Mouse (Mus musculus): ENCODE measurements at regions not wholly inside any gene's neighbourhood (a gene's known extent, or its start where the extent isn't known, plus 50 kb on each side); places are given as distances from the start of the nearest gene placed in this dataset.
A peak's percentile ranks its signal among the peaks of the same experiment; 100 is the strongest.

DNA sequence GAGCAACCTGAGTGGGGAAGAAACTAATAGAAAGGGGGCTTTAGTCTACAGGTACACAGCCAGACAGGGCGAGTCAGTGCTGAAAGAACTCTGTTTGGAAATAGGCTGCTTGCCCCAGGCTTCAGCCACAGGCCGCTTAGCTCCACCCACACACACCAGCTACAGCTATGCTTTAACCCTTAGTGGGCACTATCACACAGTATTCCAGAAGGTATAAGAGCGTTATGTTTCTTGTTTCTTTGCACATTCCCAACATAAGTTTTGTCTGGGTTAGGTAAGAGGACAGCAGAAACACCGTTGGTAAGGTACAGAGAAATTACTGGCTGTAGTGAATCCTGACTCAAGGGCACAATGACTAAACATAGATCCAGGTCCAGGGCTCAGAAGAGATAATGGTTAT, 165.8 kb downstream of the Spry2 start:
- WGBS = 9% methylated on average over 4 of the region's 4 CpGs
- Histone ChIP-seq H3K4me1 (replicated peaks) (peaks cover 15% of the 10 kb centered on the region), H3K9ac (no peak overlapping the region), H3K9me3 (no peaks in the 10 kb centered on the region), H3K27ac (no peak overlapping the region), H3K4me3 (replicated peaks) (no peak overlapping the region), H3K4me2 (replicated peaks) (peak overlapping the region; percentile 27), H3K36me3 (no peaks in the 10 kb centered on the region), H3K27me3 (replicated peaks) (no peaks in the 10 kb centered on the region)
- peak; percentile 36 for ATAC-seq

DNA sequence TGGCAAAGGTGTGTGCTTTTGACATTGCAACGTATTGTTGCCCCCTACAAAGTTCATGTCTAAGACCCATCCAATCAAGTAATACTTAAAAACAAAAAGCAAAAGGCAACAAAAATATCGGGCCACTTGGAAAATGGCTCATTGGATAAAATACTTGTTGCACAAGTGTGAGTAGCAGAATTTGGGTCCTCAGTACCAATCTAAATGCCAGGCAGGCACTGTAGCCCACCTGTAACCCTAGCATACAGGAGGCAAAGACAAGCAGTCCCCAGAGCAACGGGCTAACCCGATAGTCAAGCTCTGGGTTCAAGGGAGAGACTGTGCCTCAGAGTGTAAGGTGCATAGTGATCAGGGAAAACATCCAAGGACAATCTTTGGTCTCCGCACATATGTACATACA, 167.8 kb downstream of the Spry2 start:
- Histone ChIP-seq H3K27me3 (replicated peaks) (no peaks in the 10 kb centered on the region), H3K27ac (no peak overlapping the region), H3K9ac (no peak overlapping the region), H3K4me1 (replicated peaks) (peaks cover 15% of the 10 kb centered on the region), H3K4me3 (replicated peaks) (no peak overlapping the region), H3K4me2 (replicated peaks) (no peak overlapping the region), H3K9me3 (no peaks in the 10 kb centered on the region), H3K36me3 (no peaks in the 10 kb centered on the region)
- WGBS = 89% methylated on average over 5 of the region's 5 CpGs
- no peak for ATAC-seq

DNA sequence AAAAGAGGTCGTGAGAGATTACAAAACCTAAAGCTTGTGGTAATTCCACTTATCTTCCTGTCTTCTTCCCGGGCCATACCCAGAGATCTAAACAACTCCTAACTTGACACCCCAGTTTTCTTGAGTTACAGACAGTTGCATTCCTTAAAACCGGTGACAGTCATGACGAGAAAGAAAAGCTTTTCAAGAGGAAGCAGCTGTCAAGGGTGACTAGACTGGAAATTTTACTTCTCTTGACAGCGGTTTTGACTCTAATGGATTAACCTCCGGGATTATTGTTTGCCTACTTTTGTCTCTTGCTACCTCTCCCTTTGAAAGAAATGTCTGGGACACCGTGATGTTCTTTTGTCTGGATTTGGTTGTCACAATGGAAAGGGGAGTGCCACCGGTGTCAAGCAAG, 170.9 kb downstream of the Spry2 start:
- H3K36me3 ChIP-seq = no peaks in the 10 kb centered on the region
- H3K4me3 ChIP-seq (replicated peaks) = no peak overlapping the region
- no peaks in the 10 kb centered on the region for H3K27me3 ChIP-seq (replicated peaks)
- no peak overlapping the region for H3K27ac ChIP-seq
- H3K9ac ChIP-seq = no peak overlapping the region
- WGBS = 61% methylated on average over 8 of the region's 8 CpGs
- H3K4me1 ChIP-seq (replicated peaks) = peaks cover 1% of the 10 kb centered on the region; the same call in 1 of the 2 replicates
- ATAC-seq = no peak
- no peaks in the 10 kb centered on the region for H3K9me3 ChIP-seq
- no peak overlapping the region for H3K4me2 ChIP-seq (replicated peaks)

DNA sequence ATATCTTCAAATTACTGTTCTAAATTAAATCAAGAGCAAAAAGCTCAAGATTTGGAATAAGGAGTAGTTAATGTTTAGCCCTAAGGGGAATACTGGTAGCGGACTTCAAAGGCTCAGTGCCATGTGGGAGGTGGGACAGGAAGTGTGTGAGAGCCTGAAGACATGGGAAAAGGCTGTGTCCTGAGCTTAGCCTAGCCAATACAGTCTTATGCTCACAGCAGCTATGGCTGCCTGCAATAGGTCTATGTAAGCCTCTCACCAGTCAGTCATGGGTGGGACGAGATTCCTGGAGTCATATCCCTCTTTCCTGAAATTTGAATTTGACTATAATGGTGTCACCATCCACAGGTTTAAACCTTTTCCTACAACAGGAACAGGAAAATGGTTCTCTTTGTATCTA, 173.7 kb downstream of the Spry2 start:
- ATAC-seq = no peak
- no peaks in the 10 kb centered on the region for H3K36me3 ChIP-seq
- H3K4me3 ChIP-seq (replicated peaks) = no peak overlapping the region
- H3K9ac ChIP-seq = no peak overlapping the region
- no peaks in the 10 kb centered on the region for H3K27me3 ChIP-seq (replicated peaks)
- H3K9me3 ChIP-seq = no peaks in the 10 kb centered on the region
- WGBS = 82% methylated on average over 2 of the region's 2 CpGs
- no peak overlapping the region for H3K4me2 ChIP-seq (replicated peaks)
- no peaks in the 10 kb centered on the region for H3K4me1 ChIP-seq (replicated peaks)
- no peak overlapping the region for H3K27ac ChIP-seq

DNA sequence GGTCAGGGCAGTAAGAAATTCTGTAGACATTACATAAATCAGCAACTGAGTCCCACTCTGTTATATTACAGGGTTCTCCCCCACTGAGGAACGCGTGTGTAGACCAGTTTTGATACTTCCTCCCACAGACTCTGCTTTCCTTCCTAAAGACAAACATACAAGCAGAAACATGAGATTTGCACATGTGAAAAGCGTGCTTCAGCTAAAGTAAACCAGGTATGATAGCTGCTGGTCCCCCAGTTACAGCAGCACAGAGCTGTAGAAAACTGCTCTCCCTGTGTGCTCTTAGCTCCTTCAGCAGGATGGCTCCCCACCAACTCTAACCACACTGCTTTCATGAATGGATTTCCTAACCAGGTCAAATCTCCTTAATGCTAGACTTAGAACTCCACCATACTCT, 175.0 kb downstream of the Spry2 start:
- Histone ChIP-seq H3K4me2 (replicated peaks) (no peak overlapping the region), H3K9me3 (no peaks in the 10 kb centered on the region), H3K36me3 (no peaks in the 10 kb centered on the region), H3K27me3 (replicated peaks) (no peaks in the 10 kb centered on the region), H3K4me1 (replicated peaks) (no peaks in the 10 kb centered on the region), H3K9ac (no peak overlapping the region), H3K4me3 (replicated peaks) (no peak overlapping the region), H3K27ac (no peak overlapping the region)
- ATAC-seq = no peak
- WGBS = 63% methylated on average over 3 of the region's 3 CpGs

DNA sequence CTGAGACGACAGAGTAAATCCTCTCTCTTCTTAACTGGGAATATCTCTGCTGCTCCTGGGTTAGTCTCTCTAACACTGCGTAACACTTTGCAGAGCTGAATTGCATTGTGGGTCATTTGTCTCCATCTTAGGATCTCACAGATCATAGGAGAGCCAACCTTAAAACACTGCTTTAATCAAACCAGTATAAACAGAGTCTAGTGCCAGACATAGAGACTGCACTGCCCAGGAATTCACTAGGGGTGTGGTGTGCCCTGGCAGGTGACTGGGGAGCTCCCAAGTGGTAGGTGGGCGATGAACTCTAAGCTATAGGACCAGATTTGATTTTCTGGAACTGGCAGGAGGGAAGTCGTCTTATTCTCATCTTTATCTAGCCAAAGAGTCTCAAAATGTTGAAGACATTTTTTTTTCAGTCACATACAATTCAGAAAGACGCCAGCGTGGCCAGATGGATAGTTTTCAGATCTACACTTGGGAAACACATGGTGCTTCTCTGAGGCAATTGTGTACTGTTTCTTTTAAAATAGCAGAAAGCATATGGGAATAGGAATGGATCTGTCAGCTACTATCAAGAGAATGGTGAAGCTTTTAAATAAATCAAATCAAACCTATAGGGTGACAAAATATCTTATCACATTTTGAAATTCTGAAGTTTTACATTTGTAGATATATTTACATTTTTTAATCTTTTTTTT, 175.7 kb downstream of the Spry2 start:
- ATAC-seq = no peak
- H3K36me3 ChIP-seq = no peaks in the 10 kb centered on the region
- 65% methylated on average over 6 of the region's 6 CpGs for WGBS
- no peaks in the 10 kb centered on the region for H3K27me3 ChIP-seq (replicated peaks)
- H3K4me2 ChIP-seq (replicated peaks) = no peak overlapping the region
- no peak overlapping the region for H3K4me3 ChIP-seq (replicated peaks)
- no peaks in the 10 kb centered on the region for H3K4me1 ChIP-seq (replicated peaks)
- no peaks in the 10 kb centered on the region for H3K9me3 ChIP-seq
- no peak overlapping the region for H3K9ac ChIP-seq
- no peak overlapping the region for H3K27ac ChIP-seq

DNA sequence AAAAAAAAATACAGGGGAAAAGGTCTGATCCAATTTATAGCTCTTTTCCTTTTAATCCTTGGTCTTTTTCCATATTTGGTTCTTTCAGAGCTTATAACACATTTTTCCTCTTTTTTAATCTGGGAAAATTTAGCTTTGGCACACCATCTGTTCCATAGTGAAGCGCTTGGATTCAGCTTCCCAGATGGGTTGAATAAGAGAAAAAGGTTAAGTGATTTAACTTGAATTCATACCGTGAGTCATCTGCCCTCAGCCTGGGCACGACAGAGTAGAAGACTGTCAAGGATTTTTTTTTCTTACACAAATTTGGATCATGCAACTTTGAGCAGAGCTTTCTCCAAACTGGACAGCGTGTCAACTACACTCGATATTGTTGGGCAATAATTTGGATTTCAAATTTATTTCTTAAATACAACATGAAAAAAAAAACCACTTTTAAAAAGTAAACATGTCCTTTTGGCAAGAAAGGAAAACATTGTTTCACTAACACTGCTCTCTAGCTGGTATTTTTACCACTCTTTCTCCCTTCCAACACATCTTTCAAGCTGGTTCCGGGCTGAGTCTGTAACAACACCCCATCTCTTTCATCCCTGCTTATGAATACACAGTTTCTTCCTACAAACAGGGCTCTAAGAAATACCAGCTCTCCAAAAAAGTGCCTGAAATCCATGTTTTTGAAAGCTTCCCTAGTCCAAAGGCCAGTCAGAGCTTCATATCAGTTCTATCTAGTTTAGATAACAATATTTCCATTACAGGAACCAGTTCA, 177.8 kb downstream of the Spry2 start:
- Histone ChIP-seq H3K9me3 (no peaks in the 10 kb centered on the region), H3K9ac (no peak overlapping the region), H3K36me3 (no peaks in the 10 kb centered on the region), H3K27ac (no peak overlapping the region), H3K4me3 (replicated peaks) (no peak overlapping the region), H3K27me3 (replicated peaks) (no peaks in the 10 kb centered on the region), H3K4me2 (replicated peaks) (no peak overlapping the region), H3K4me1 (replicated peaks) (no peaks in the 10 kb centered on the region)
- WGBS = 80% methylated on average over 6 of the region's 6 CpGs
- ATAC-seq = no peak

DNA sequence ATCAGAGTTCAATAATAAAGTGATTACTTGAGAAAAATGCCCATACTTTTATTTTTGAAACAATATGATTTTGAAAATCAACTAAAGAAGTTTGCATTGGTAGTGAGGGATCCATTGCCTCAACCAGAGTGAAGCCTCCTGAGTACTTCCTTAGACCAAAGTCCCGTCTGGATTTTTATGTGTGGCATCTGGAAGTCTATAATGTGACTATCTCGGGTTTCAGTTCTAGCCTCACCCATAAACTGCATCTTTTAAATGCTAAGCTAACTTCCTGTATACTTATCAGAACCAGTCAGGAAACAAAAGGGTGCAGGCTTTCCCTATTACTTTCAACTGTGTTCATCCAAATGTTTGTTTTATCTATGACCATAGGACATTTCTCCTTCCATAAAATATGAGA, 178.8 kb downstream of the Spry2 start:
- no peaks in the 10 kb centered on the region for H3K4me1 ChIP-seq (replicated peaks)
- no peaks in the 10 kb centered on the region for H3K9me3 ChIP-seq
- H3K9ac ChIP-seq = no peak overlapping the region
- H3K27ac ChIP-seq = no peak overlapping the region
- no peak overlapping the region for H3K4me3 ChIP-seq (replicated peaks)
- H3K4me2 ChIP-seq (replicated peaks) = no peak overlapping the region
- ATAC-seq = no peak
- WGBS = 41% methylated on average over 2 of the region's 2 CpGs
- H3K27me3 ChIP-seq (replicated peaks) = no peaks in the 10 kb centered on the region
- no peaks in the 10 kb centered on the region for H3K36me3 ChIP-seq

DNA sequence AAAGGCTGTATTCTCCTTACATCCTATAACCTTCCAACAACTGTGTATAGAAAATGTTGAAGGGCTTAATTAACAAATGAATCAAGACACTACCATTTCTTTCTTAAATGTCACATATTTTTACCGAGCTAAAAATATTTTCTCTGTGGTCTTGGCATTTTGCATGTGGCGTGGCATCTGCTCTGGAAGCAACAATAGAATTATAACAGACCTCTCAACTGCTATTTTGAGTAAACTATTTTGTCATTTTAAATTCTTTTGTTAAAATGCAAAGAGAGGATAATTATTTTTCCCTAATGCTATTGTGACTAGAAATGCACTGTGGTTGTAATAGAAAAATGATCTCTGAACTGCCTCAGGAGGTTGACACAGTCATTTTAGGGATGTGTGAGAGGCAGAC, 187.9 kb downstream of the Spry2 start:
- Histone ChIP-seq H3K9me3 (no peaks in the 10 kb centered on the region), H3K4me1 (replicated peaks) (no peaks in the 10 kb centered on the region), H3K27me3 (replicated peaks) (no peaks in the 10 kb centered on the region), H3K4me3 (replicated peaks) (no peak overlapping the region), H3K27ac (no peak overlapping the region), H3K4me2 (replicated peaks) (no peak overlapping the region), H3K36me3 (no peaks in the 10 kb centered on the region), H3K9ac (no peak overlapping the region)
- 74% methylated on average over 2 of the region's 2 CpGs for WGBS
- no peak for ATAC-seq

DNA sequence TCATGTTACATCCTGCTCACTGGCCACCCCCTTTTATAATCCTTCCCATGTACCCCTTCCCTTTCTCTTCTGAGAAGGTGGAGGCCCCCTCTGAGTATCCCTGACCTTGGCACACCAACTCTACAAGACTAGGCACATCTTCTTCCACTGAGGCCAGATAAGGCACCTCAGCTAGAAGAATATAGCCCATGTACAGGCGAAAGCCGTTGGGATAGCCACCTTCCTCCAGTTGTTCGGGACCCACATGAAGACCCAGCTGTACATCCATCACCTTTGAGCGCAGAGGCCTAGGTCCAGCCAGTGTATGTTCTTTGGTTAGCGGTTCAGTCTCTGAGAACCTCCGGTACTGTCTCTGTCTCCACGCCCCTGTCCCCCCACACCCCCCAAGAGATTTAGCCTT, 189.9 kb downstream of the Spry2 start:
- Histone ChIP-seq H3K4me2 (replicated peaks) (no peak overlapping the region), H3K27me3 (replicated peaks) (no peaks in the 10 kb centered on the region), H3K36me3 (no peaks in the 10 kb centered on the region), H3K4me3 (replicated peaks) (no peak overlapping the region), H3K27ac (no peak overlapping the region), H3K4me1 (replicated peaks) (no peaks in the 10 kb centered on the region), H3K9ac (no peak overlapping the region), H3K9me3 (no peaks in the 10 kb centered on the region)
- 96% methylated on average over 7 of the region's 7 CpGs for WGBS
- ATAC-seq = no peak

DNA sequence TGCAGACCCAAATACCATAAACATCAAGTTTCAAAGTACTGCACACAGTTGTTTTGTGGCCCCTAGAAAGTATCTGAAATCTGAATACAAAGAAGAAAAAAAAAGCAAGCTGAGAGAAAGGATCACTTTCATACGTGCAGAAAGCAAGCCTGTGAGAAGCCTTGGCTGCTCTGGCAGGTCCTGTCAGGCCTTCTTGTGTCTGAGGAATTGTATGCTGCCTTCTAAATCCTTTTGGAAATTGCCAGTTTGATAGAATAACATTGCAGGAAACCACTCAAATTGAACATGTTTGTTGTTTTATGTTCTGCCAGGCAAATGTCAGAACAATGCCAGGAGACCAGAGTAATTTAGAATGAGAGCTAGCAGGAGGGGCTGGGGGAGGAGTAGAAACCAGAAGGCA, 198.0 kb downstream of the Spry2 start:
- ATAC-seq = no peak
- no peak overlapping the region for H3K4me3 ChIP-seq (replicated peaks)

DNA sequence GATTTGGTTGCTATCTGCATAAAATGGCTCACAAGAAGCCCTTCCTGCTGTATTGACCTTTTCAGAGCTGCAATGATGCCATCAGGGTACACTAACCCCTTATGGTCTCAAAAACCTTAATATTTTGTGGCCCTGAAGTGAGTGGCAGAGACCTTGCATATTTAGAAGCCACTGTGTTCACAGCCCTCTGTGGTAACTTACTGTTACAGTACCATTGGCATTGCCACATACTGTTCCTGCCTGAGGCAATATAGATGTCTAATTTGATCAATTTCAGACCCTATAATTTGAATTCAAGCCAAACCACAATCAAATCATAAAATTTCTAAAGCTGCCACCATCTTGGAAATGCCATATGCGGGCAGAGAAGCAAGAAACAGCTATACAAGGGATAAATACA, 198.5 kb downstream of the Spry2 start:
- Histone ChIP-seq H3K4me3 (replicated peaks) (no peak overlapping the region), H3K4me2 (replicated peaks) (no peak overlapping the region), H3K9ac (no peak overlapping the region), H3K9me3 (no peaks in the 10 kb centered on the region), H3K27ac (no peak overlapping the region), H3K4me1 (replicated peaks) (no peaks in the 10 kb centered on the region), H3K36me3 (no peaks in the 10 kb centered on the region), H3K27me3 (replicated peaks) (no peaks in the 10 kb centered on the region)
- ATAC-seq = no peak
- WGBS = 83% methylated on average over 1 of the region's 1 CpGs

More for the DNA sequence above, 198.0 kb downstream of the Spry2 start:
- Histone ChIP-seq H3K9me3 (no peaks in the 10 kb centered on the region), H3K36me3 (no peaks in the 10 kb centered on the region), H3K9ac (no peak overlapping the region), H3K27ac (no peak overlapping the region), H3K27me3 (replicated peaks) (no peaks in the 10 kb centered on the region), H3K4me2 (replicated peaks) (no peak overlapping the region), H3K4me1 (replicated peaks) (no peaks in the 10 kb centered on the region)
- WGBS = 50% methylated on average over 1 of the region's 1 CpGs

DNA sequence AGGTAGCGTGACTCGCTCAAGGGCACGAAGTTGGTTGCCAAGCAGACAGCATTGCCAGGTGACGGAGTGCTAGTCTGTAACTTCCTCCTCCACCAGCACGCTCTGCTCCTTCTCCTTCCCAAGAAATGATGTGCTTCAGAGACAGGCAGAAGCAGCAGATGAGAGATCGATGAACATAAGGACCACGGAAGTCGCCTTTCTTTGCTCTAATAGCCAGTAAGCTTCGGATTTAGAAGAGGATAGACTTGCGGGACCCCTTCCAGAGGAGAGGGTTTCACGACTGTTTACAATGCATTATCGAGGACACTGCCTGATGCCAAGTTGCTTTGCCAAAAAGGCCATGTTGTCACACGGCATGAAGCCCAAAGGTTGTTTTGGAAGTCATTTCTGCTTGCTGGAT, 199.2 kb downstream of the Spry2 start:
- Histone ChIP-seq H3K4me3 (replicated peaks) (no peak overlapping the region), H3K9me3 (no peaks in the 10 kb centered on the region), H3K9ac (no peak overlapping the region), H3K27me3 (replicated peaks) (no peaks in the 10 kb centered on the region), H3K4me1 (replicated peaks) (no peaks in the 10 kb centered on the region), H3K4me2 (replicated peaks) (no peak overlapping the region), H3K36me3 (no peaks in the 10 kb centered on the region), H3K27ac (no peak overlapping the region)
- ATAC-seq = no peak
- 88% methylated on average over 13 of the region's 13 CpGs for WGBS
